Mouse (Mus musculus): ENCODE results near the gene Tlx2.

The Tlx2 gene

DNA sequence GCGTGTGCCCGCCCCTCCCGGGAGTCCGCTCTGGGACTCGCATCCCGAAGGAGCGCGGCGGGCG is at the start of gene Tlx2:
Tlx2 (minus strand) TSS at position 47 of the 64 bp plus-strand sequence.
- DNase-seq (ENCODE audit: low spot score) = no peak

- no peak for DNase-seq (ENCODE audit: low spot score)
These were observed 49.6 kb upstream of the Tlx2 start for GRCm38 (mm10) chr6:83119734-83120051.

DNA sequence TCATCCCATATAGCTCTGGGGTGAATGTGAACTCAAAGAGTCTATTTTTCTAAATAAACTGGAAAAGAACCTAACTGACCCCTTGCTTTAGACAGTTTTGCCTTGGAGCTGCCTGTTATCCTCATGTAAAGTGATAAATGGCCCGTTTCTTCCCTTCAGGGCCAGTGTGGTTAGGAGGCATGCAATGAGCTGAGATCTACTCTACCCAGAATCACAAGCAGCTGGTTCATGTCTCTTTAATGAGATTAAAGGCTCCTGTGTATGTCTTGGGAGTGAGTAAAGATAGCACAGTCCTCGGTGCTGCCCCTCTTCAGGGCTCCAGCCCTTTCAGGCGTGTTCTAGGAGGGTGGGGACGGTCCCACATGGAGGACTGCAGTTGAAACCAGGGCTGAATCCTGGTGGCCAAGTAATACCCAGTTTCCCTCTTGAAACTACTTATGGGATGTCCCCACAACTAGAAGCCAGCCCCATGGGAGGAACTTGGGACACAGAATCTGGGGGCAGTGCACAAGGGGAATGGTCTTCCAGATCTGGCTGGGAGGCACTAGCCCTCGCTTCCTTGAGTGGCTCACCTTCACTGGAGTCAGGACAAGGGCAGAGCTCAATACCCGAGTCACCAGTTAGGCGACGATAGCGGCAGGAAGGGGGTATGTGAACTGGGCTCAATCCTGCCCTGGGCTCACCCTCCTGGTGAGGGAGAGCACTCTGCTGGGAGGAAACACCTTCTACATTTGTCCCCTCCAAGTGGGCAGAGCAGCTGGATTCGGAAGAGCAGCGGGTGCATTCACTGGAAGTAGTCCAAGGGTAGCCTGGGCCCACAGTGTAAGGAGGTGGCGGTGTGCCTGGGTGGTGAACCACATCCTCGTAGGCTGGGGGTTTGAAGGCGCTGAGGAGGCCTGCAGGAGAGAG is 49.0 kb upstream of the Tlx2 start:
- no peak for DNase-seq (ENCODE audit: low spot score)

DNA sequence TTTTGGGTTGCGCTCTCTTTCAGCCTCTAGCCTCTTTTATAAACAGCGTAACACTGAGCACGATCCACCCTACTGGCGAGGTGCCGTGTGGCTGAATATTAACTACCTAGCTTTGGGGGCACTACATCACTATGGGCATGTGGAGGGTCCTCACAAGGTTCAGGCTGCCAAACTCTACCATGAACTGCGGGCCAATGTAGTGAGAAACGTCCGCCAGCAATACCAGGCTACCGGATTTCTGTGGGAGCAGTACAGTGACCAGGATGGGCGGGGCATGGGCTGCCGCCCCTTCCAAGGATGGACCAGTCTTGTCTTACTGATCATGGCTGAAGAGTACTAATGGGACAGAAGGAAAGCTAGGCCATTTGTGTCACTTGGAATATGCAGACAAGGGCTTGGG is 48.3 kb upstream of the Tlx2 start:
- no peak for DNase-seq (ENCODE audit: low spot score)

- no peak for DNase-seq (ENCODE audit: low spot score)
These were observed 47.5 kb upstream of the Tlx2 start for GRCm38 (mm10) chr6:83117616-83118015.

- DNase-seq (ENCODE audit: low spot score) = no peak
These were observed 47.0 kb upstream of the Tlx2 start for GRCm38 (mm10) chr6:83117165-83117438.

DNA sequence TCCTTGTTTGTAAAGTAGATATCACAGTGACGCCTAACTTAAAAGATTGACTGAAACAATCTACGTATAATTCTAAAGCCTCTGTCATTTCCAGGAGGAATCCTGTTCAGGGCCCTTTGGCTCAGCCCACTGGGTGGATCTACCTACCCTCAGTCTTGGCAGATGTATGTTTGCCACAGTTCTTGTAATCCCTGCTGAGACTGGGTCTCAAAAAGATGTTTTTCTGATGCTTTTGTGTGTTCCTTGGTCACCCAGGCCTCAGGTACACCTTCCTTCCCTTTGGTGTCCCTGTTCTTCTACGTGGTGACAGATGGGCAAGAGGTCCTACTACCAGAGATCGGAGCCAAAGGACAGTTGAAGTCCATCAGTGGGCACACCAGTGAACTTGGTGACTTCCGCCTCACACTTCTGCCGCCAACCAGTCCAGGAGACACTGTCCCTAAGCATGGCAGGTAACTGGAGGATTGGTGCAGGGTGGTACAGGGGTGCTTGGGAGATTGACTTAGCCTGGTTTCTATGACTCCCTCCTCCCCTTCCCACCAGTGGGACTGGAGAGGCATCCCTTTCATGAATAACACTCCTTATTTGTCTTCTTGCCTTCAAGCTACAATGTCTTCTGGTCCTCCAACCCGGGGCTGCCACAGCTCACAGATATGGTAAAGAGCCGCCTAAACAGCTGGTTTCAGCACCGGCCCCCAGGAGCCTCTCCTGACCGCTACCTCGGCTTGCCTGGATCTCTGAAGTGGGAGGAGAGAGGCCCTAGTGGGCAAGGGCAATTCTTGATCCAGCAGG is 46.5 kb upstream of the Tlx2 start:
- DNase-seq (ENCODE audit: low spot score) = no peak

- DNase-seq (ENCODE audit: low spot score) = no peak
These were observed 45.7 kb upstream of the Tlx2 start for GRCm38 (mm10) chr6:83115682-83116372.

- peak; percentile 95 for DNase-seq (ENCODE audit: low spot score)
These were observed 45.0 kb upstream of the Tlx2 start, which contains the start of gene Mogs for GRCm38 (mm10) chr6:83115011-83115671. Mogs (plus strand) TSS chr6:83115496.

DNA sequence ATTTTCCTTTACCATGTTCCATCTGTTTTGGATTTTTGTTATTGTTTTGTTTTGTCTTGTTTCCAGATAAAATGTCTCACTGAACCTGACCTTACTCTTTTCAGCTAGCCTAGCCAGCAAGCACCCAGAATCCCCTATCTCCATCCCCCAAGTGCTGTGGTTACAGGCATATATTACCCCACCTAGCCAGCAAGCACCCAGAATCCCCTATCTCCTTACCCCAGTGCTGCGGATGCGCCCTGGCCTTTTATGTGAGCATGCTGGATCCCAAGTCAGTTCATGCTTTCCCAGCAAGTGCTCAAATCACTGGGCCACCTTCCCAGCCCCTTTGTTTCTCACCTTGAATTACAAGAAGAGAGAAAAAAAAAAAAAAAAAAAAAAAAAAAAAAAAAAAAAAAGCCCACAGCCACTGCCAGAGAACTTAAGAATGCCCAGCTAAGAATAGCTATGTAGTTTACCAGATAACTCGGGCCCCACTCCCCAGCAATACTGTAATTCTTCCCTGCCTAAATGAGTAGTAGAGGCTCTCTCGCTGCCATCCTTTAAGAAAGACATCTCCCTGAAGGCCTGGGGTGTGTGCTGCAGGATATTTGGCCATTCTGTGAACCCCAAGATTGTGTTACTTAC is 41.5 kb upstream of the Tlx2 start:
- no peak for DNase-seq (ENCODE audit: low spot score)

- peak; percentile 82 for DNase-seq (ENCODE audit: low spot score)
These were observed 38.9 kb upstream of the Tlx2 start, which contains the start of gene Mrpl53 for GRCm38 (mm10) chr6:83108762-83109668. Mrpl53 (plus strand) TSS chr6:83109040.

- peak; percentile 90 for DNase-seq (ENCODE audit: low spot score)
These were observed 37.7 kb upstream of the Tlx2 start for GRCm38 (mm10) chr6:83107566-83108400.

DNA sequence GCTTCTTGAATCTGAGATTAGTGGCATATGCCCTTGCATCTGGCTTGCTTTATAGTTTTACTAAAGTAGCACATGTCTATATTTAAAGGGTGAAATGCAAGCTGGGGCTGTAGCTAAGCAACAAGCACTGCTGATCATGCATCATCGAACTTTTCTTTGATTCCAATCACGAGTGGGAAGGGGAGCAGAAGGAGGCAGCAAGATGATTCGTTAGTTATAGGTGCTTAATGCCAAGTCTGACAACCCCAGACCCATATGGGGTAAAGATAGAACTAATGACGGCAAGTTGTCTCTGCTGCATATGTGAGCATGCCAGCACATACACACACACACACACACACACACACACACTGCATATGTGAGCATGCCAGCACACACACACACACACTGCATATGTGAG is 34.1 kb upstream of the Tlx2 start:
- DNase-seq (ENCODE audit: low spot score) = no peak

DNA sequence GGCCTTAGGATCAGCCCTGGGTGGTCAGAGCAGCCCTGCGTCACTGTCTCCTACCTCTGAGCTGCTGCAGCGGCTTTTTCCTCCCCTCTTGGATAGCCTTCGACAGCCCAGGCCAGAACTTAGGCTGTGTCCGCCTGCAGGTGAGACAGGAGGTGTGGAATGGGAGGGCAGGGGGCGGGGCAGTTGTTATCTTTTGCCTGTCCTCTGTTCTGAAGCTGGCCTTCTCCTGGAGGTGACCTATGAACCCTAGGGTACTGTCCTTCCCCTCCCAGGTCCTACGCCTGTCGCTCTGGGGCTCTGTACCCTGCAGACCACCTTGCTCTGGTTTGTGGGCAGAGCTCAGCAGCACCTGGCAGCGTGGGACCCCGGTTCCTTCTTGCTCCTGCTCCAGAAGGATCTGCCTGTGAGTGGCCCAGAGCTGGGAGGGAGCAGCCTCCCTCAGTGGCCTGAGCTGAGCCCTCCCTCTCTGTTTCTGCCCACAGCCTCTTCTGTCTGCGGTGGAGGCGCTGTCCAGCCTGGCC is 33.1 kb upstream of the Tlx2 start:
- DNase-seq (ENCODE audit: low spot score) = no peak

DNA sequence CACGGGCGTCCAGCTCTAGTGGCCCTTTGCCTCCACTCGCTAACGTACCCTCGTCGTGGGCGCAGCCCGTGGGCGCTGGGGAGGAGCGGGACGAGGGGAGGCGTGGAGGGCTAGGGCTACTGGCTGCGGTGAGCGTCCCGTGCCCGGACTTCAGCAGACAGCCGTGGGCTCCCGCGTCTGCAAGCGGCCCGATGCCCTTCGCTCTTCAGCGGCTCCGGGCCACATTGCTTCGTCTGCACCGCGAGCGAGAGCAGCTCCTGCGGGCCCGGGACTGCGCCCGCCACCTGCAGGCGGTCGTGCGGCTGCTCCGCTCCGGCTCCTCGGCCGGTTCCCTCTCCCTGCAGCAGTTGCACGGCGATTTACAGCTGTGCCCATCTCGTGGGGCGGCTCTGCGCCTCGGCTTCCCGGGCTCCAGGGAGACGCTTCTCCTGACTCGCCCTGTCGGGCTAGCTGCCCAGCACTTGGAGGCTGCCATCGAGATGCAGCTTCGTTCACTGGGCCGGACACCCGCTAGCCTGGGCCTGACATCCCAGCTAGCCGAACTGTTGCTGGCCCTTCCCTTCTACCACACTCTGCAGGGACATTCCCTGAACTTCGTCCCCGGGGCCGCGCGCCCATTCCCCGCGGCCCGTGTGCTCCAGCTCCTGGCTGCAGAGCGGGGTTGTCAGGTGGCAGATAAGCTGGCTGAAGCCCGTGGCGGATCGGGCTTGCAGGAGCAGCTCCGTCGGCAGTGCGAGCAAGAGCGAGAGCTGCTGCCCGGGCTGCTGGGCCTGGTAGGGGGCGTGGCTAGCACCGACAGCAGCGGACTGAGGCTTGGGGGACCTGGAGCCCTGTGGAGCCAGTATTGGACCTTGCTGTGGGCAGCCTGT is 31.8 kb upstream of the Tlx2 start:
- peak; percentile 80 for DNase-seq (ENCODE audit: low spot score)

- peak; percentile 94 for DNase-seq (ENCODE audit: low spot score)
These were observed 31.2 kb upstream of the Tlx2 start, which contains the start of the genes Ccdc142 and Gm42688 for GRCm38 (mm10) chr6:83101316-83101687. Ccdc142 (plus strand) TSS chr6:83101601. Gm42688 (plus strand) TSS chr6:83101617.

GRCm38 (mm10) chr6:83098411-83098810 is 28.3 kb upstream of the Tlx2 start:
- DNase-seq (ENCODE audit: low spot score) = peak; percentile 2

DNA sequence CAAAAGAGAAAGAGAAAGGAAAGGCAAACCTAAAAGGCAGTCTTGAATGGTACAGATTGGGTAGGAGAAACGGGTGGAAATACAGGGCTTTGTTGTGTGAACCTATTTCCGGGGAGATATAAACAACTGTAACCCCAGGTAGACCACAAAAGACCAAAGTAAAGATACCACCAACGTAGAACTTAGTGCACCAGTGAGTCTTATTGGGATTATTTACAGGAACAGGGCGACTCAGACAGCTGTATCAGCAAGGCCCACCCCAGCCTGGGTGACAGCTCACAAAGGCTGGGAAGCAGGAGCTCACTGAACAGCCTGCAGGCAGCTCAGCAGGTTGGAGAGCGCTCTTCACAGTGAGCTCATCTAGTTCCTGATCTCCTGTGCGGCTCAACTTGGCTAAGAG is 25.9 kb upstream of the Tlx2 start:
- DNase-seq (ENCODE audit: low spot score) = peak; percentile 3
